Mouse (Mus musculus): ENCODE measurements around the gene Btbd2.

Gene Btbd2

GRCm38 (mm10) chr10:80646936-80647335 lies 9.9 kb downstream of the Btbd2 start:
- DNase-seq (ENCODE audit: low spot score in 2 of 2): no peak

GRCm38 (mm10) chr10:80635345-80635744 lies 21.5 kb downstream of the Btbd2 start:
- DNase-seq (ENCODE audit: low spot score in 2 of 2): no peak

- DNase-seq (ENCODE audit: low spot score in 2 of 2): no peak
Observed at GRCm38 (mm10) chr10:80628925-80629324, 27.9 kb downstream of the Btbd2 start.

DNA sequence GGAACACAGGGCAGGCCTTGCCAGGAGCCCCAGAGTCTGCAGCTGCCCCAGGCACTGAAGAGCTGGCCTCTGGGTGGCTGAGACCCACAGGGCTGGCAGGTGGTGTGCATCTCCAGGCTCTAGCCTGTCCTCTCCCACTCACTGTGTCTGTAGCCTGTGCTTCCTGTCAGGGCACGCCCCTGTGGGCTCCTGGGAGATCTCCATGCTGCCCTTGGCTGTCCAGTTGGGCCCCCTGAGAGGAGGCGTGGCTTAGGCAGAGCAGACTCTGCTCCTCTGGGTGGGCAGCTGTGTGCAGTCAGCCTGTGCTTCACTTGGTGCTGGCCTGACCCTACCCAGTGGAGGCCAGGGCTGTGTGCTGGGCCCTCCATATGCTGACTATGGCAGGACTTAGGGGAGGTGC lies 29.2 kb downstream of the Btbd2 start:
- no peak for DNase-seq (ENCODE audit: low spot score in 2 of 2)

- DNase-seq (ENCODE audit: low spot score in 2 of 2): no peak
Observed at GRCm38 (mm10) chr10:80625764-80626163, 31.1 kb downstream of the Btbd2 start.

DNA sequence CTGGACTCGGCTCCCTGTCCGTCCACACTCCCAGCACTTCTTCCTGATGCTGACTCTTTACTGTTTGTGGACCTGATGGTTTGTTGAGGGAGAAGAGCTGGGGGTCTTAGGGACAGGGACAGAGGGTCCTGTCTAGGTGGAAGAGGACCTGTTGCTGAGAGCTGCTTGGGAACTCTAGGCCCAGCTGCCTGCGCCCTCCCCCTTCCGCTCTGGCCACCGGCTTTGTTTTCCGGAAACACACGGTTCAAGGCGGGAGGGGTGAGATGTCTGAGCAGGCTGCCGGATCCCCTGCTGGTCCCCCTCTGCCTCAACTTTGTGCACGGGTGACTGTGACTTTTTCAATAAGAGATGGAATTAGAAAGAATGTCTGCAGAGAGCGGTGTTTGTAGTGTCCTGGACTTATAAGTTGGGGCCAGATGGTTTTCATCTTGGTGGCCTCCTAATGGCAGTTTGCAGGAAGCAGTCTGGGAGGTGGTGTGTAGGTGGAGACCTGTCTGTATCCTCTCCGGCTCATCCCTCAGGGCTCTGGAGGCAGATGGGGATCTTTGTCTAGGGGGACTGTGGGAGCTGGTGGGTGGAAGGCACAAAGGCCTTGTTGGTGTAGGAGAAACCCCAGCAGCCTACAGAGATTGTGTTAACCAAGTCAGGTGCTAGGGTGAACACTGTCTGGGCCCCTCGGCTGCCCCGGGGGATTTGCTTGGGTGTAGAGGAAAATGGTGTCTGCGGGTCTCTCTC lies 33.2 kb downstream of the Btbd2 start:
- no peak for DNase-seq (ENCODE audit: low spot score in 2 of 2)

DNA sequence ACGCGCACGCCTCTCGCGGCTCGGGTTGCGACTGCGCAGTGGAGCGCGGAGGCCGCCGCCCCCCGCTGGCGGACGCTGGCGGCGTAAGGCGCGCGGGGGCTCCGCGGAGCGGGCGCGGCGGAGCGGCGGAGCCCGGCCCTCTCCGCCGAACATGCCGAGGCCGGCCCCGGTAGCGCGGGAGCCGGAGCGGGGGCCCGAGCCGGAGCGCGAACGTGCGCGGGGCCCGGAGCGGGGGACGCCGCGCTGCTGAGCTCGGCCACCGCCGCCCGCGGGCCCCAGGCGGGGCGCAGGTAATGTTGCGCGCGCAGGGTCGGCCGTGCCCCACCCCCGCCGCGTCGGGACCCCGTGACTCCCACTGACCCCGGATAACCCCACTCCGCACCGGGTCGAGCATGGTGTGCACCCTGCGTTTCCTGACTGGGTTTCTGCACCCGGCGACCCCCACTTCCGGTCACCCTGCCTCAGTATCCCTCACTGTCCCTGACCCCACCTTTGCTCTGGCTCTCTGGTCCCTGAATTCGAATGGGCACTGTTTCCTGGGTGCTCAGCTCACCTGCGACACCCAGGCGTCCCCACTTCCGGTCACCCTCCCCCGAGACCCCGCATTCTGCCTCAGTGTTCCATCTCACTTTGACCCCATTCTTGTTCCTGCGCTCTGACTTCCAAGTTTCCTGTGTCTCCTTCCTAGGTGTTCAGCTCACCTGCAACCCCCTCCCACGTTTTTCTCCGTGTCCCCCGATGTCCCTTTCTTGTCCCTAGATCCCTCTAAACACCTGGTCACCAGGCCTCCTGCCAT lies 34.0 kb downstream of the Btbd2 start, which contains the start of gene Csnk1g2:
Gene Csnk1g2, plus strand, starts transcription at position 178 of the 796 bp plus-strand sequence.
- DNase-seq (ENCODE audit: low spot score in 2 of 2): peak; percentile 80 to 83

DNA sequence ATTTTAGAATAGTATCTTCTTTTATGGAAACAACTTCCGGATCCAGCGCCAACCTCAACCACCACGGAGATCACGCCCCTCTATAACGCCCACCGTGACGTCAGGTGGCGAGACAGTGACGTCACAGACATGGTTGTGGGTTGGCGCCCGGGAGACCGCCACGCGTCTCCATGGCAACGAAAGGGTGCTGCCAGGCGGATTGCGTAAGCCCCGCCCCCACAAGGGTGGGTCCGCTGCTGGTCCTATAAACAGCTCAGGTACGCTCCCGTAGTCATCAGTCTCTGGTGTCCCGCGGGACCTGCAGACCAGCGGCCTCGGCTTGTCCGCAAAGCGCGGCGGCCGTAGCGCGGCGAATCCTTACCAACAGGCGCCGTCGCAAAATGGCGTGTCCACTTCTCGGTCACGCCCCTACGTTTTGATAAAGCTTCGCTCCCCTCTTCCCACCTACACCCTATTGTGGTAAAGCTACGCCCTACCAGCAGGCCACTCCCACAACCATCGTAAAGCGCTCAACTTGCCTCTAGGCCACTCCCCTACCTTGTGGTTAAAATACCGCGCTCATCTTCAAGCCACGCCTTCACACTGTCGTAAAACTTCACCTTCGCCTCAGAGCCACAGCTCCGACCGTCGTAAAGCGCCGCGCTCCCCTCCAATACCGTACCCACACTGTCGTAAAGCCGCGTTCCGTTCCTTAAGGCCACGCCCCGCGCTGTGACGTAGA lies 34.8 kb downstream of the Btbd2 start:
- peak; percentile 100 for DNase-seq (ENCODE audit: low spot score in 2 of 2)

- no peak for DNase-seq (ENCODE audit: low spot score in 2 of 2)
Observed at GRCm38 (mm10) chr10:80621690-80621939, 35.3 kb downstream of the Btbd2 start.

GRCm38 (mm10) chr10:80620796-80621689 lies 35.8 kb downstream of the Btbd2 start:
- DNase-seq (ENCODE audit: low spot score in 2 of 2): peak in 1 of 2 experiments; percentile 67

DNA sequence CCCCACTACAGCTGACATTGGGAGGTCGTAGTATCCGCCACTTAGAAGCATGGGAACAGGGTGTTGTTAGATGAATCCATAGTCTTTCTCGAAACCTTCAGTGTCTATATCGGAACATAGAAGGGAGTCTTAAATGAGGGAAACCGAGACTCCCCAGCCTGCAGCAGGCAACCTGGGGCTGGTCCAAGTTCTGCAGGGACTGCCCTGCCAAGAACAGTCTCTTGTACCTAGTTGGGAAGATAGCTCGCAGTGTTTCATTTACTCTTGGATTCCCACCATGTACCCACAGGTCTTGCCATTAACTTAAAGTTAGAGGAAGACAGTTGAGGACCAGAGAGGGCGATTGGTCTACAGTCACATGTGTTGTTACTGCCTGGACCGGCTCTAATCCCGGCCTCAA lies 36.5 kb downstream of the Btbd2 start:
- no peak for DNase-seq (ENCODE audit: low spot score in 2 of 2)

DNA sequence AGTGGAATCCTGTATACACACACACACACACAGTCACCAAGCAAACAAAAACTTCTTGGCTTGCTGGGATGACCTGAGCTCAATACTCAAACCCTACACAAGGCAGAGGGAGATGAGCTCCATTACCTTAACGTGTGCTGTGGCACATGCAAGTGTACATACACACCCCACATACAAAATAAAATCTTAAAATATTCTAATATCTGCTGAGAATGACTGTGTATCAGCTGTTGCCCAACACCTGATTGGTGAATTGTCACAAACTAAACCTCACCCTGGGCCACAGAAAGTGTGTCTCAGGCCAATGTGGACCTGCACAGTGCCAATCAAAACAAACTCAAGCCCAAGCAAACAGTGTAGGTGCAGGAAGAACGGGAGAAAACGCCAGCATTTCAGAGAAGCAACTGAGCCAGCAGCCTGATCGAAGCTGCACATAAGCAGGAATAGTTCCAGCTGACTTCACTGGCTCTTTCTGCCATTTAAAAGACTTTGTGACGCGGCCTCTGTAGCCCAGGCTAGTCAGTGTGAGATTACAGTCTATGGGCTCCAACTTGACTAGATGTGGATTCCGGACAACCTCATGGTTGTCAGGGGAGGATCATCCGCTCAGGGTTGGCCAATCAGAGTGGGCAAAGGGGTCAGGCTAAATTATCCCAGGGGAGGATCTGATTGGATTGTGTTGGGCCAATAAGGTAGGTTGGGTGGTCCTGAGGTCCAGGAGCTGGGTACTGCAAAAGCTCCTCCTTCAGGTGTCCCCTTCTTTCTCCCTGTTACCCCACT lies 37.2 kb downstream of the Btbd2 start:
- DNase-seq (ENCODE audit: low spot score in 2 of 2): no peak

- peak in 1 of 2 experiments; percentile 53 for DNase-seq (ENCODE audit: low spot score in 2 of 2)
Observed at GRCm38 (mm10) chr10:80618181-80618580, 38.7 kb downstream of the Btbd2 start.

GRCm38 (mm10) chr10:80614351-80614750 lies 42.5 kb downstream of the Btbd2 start:
- DNase-seq (ENCODE audit: low spot score in 2 of 2): no peak

- no peak for DNase-seq (ENCODE audit: low spot score in 2 of 2)
Observed at GRCm38 (mm10) chr10:80613821-80614220, 43.0 kb downstream of the Btbd2 start.

DNA sequence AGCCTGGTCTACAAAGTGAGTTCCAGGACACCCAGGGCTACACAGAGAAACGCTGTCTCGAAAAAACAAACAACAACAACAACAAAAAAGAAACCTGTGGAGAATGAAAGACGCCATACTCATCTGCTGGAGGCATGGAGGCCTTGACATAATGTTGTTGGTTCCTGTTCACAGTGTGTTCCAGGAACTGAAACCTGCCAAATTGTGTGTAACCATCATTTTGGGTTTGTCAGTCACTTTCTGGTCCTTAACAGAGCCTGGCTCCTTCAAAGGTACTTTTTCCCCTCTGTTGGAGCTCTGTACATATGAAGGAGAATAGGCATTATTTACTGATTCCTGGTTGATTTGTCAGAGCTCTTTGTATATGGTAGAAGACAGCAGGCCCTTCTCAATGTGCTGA lies 45.0 kb downstream of the Btbd2 start:
- DNase-seq (ENCODE audit: low spot score in 2 of 2): no peak

DNA sequence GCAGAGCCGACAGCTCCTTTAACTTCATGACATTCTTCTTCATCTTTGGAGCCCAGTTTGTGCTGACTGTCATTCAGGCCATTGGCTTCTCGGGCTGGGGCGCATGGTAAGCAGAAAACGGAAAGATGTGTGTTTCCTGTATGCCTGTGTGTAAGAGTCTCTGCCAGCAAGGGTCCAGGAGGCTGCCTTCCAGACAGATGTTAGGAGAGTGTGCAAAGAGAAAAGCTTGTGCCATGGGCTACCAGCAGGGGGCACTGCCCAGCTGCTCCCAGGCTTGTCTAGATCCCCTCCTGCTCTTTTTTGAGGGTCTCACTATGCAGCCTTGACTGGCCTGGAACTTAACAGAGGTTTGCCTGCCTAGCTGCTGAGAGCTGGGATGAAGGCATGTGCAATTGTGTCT lies 45.8 kb downstream of the Btbd2 start:
- DNase-seq (ENCODE audit: low spot score in 2 of 2): no peak

- DNase-seq (ENCODE audit: low spot score in 2 of 2): no peak
Observed at GRCm38 (mm10) chr10:80610116-80610785, 46.6 kb downstream of the Btbd2 start.

- no peak for DNase-seq (ENCODE audit: low spot score in 2 of 2)
Observed at GRCm38 (mm10) chr10:80609269-80609924, 47.5 kb downstream of the Btbd2 start.

GRCm38 (mm10) chr10:80608435-80608834 lies 48.4 kb downstream of the Btbd2 start:
- no peak for DNase-seq (ENCODE audit: low spot score in 2 of 2)

Measured in right cerebral cortex, postnatal 10 days (tissue).